Mouse (Mus musculus) neural tube, embryonic 15.5 days (tissue): ENCODE measurements around the gene Usp12. TPM values are rescaled to one million over a fixed set of nuclear protein-coding genes. Genes with fewer than 3 reads are reported as not detected.

Source experiments
- ATAC-seq: fragments of 200-750 bp; cut with Nextera tagmentation; 2 replicates; pipeline ENCODE4 v1.8.0; 2017; ENCODE audit warnings: mild to moderate bottlenecking, moderate TSS enrichment, moderate library complexity; ENCODE audit not compliant: low FRiP score
- H3K27ac ChIP-seq: fragments of 300-500 bp; sonication (generic); replicated peaks from 2 replicates; pipeline ENCODE4 v1.5.1; 2015; ENCODE audit warnings: mild to moderate bottlenecking, inconsistent platforms
- H3K27me3 ChIP-seq: fragments of 300-500 bp; sonication (generic); replicated peaks from 2 replicates; pipeline ENCODE4 v1.6.1; 2015; ENCODE audit warnings: inconsistent platforms
- H3K36me3 ChIP-seq: fragments of 300-500 bp; sonication (generic); 2 replicates; pipeline ENCODE4 v1.6.1; 2015; ENCODE audit warnings: inconsistent platforms
- H3K4me1 ChIP-seq: fragments of 300-500 bp; sonication (generic); 2 replicates; pipeline ENCODE4 v1.6.1; 2015; ENCODE audit warnings: inconsistent platforms
- H3K4me2 ChIP-seq: fragments of 300-500 bp; sonication (generic); 2 replicates; pipeline ENCODE4 v1.6.1; 2015; ENCODE audit warnings: inconsistent platforms, mild to moderate bottlenecking, moderate library complexity
- H3K4me3 ChIP-seq: fragments of 300-500 bp; sonication (generic); replicated peaks from 2 replicates; pipeline ENCODE4 v1.5.1; 2015; ENCODE audit warnings: mild to moderate bottlenecking, inconsistent platforms
- H3K9ac ChIP-seq: fragments of 300-500 bp; sonication (generic); replicated peaks from 2 replicates; pipeline ENCODE4 v1.6.1; 2015; ENCODE audit warnings: mild to moderate bottlenecking, inconsistent platforms
- H3K9me3 ChIP-seq: fragments of 300-500 bp; sonication (generic); replicated peaks from 2 replicates; pipeline ENCODE4 v1.6.1; 2016; ENCODE audit warnings: inconsistent platforms
- WGBS: fragments of 180-500 bp; shearing (Covaris S2); methylation state at CpG from one replicate; pipeline ENCODE4 v1.1.7; 2015; ENCODE audit warnings: mixed read lengths; 5-methylcytosine and 5-hydroxymethylcytosine counted together
- polyA plus RNA-seq: library from polyadenylated mRNA; unstranded; fragments of >200 nt; fragmentation: Nextera tagmentation; extraction: Ambion mirVana; gene quantifications from 2 replicates; pipeline ENCODE4 v1.2.1, GENCODE M21; 2015

Gene Usp12
- polyA plus RNA-seq, 1 experiment from 2014 or later = 14.4 TPM

DNA sequence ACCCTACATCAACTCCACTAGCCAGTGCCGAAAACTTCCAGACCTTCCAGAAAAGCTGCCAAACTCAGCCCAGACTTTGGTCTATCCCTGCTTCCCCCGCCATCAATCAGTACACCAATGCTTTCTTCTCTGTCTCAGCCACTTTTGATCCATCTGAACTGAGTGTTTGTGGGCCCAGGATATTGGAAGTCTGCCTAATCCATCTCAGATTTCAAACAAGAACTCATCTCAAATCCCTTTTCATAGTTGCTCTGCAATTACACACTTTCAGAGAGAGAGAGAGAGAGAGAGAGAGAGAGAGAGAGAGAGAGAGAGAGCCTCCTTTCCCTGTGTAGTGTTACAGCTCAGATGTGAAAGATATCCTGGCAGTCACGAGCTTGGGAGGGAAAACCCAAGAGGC, 85.4 kb downstream of the Usp12 start:
- H3K36me3 ChIP-seq = no peaks in the 10 kb centered on the region
- H3K27ac ChIP-seq = 0 out of 2 replicates have a peak overlapping the region, but pooled peaks have one; percentile 37
- no peak overlapping the region for H3K9ac ChIP-seq
- WGBS = 65% methylated on average over 3 of the region's 3 CpGs
- no peak overlapping the region for H3K4me3 ChIP-seq
- no peaks in the 10 kb centered on the region for H3K27me3 ChIP-seq
- no peak overlapping the region for H3K4me2 ChIP-seq
- H3K4me1 ChIP-seq = peaks cover 16% of the 10 kb centered on the region
- H3K9me3 ChIP-seq = no peaks in the 10 kb centered on the region
- ATAC-seq = no peak

DNA sequence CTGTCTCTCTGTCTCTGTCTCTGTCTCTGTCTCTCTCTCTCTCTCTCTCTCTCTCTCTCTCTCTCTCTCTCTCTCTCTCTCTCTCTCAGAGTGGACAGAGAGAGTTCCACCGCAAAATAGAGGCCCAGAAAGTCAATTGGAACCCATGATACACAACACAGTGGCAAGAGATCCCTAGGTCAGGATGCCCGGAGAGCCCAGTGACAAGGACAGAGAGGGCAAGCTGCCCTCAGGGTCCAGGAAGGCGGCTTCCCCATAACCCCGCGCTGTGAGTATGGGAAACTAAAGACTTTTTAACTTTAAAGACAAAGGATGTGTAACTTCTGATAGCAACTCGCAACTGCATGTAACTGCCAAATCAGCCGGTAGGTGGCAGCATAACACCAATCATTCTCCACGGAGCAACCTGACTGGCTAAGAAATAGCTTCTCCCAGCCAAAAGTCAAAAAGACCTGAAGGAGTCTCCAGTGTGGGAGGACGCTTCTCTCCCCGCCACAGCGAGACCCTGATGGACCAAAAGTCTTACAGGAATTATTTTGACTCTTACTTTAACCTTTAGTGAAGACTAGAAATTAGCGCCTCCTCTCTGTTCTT, 88.9 kb downstream of the Usp12 start:
- ATAC-seq = peak; percentile 65; the same call in 1 of the 2 replicates
- H3K36me3 ChIP-seq = no peaks in the 10 kb centered on the region
- no peaks in the 10 kb centered on the region for H3K27me3 ChIP-seq
- no peak overlapping the region for H3K4me3 ChIP-seq
- no peak overlapping the region for H3K9ac ChIP-seq
- H3K4me1 ChIP-seq = peaks cover 5% of the 10 kb centered on the region; the same call in 1 of the 2 replicates
- H3K9me3 ChIP-seq = no peaks in the 10 kb centered on the region
- H3K27ac ChIP-seq = no peak overlapping the region
- peak overlapping the region; percentile 22; the same call in 1 of the 2 replicates for H3K4me2 ChIP-seq
- 13% methylated on average over 12 of the region's 12 CpGs for WGBS

DNA sequence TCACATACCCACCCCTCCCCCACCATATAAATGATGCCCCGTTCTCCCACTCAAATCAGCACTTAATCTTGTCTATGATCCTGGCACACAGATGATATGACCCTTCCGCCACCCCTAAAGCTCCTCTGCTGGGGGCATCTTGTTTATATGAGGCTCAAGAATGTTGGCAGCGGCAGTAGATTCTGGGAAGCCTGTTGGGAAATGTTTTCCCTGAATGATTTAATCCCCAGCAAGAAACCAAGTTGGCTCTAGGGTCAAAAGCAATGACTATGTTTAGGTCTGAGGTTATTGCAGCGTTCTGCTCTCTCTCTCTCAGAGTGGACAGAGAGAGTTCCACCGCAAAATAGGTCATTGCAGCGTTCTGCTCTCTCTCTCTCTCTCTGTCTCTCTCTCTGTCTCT, 89.4 kb downstream of the Usp12 start:
- H3K36me3 ChIP-seq = no peaks in the 10 kb centered on the region
- no peaks in the 10 kb centered on the region for H3K27me3 ChIP-seq
- ATAC-seq = no peak
- H3K4me3 ChIP-seq = no peak overlapping the region
- 78% methylated on average over 6 of the region's 6 CpGs for WGBS
- H3K9ac ChIP-seq = no peak overlapping the region
- H3K4me2 ChIP-seq = no peak overlapping the region
- H3K27ac ChIP-seq = no peak overlapping the region
- peaks cover 6% of the 10 kb centered on the region; the same call in 1 of the 2 replicates for H3K4me1 ChIP-seq
- no peaks in the 10 kb centered on the region for H3K9me3 ChIP-seq

DNA sequence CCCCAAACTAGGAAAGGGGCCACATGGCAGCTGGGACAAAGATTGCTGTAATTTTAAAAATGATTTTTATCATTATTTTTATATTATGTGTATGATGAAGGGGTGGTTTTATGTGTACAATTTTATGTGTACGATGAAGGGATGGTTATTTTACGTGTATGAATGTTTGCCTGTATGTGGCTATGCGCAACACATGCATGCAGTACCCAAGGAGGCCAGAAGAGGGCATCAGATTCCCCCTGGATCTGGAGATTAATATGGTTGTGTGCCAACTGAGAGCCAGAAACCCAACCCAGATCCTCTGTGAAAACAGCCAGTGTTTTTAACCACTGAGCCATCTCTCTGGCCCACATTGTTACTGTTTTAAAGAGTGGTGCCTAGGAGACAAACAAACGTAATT, 90.6 kb downstream of the Usp12 start:
- Histone ChIP-seq H3K27ac (no peak overlapping the region), H3K27me3 (no peaks in the 10 kb centered on the region), H3K9ac (no peak overlapping the region), H3K9me3 (no peaks in the 10 kb centered on the region), H3K4me3 (no peak overlapping the region), H3K36me3 (no peaks in the 10 kb centered on the region), H3K4me1 (0 out of 2 replicates have a peak, but pooled peaks cover 3% of the 10 kb centered on the region), H3K4me2 (no peak overlapping the region)
- no peak for ATAC-seq
- 95% methylated on average over 4 of the region's 4 CpGs for WGBS

DNA sequence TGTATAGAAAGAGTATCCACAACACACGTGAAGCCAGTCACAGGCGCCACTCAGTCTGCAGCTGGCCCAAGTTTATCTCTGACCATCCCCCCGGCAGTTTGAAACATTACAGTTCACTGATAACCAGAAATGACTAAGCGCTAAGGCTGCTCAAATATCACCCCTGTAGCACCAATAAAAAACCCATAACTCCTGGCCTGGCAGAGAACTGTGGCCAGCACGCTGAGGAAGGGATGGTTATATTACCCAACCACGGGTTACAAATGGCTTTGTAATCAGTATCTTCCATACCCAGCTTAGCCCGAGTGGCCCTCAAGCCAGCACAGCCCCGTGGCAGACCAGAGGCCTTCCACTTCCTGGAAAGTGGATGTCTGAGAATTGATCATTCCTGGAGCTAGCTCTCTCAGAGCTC, 91.1 kb downstream of the Usp12 start:
- H3K4me3 ChIP-seq = no peak overlapping the region
- WGBS = 77% methylated on average over 8 of the region's 8 CpGs
- ATAC-seq = no peak
- H3K9ac ChIP-seq = no peak overlapping the region
- H3K27me3 ChIP-seq = no peaks in the 10 kb centered on the region
- H3K27ac ChIP-seq = no peak overlapping the region
- H3K4me1 ChIP-seq = 0 out of 2 replicates have a peak, but pooled peaks cover 3% of the 10 kb centered on the region
- no peak overlapping the region for H3K4me2 ChIP-seq
- no peaks in the 10 kb centered on the region for H3K36me3 ChIP-seq
- H3K9me3 ChIP-seq = no peaks in the 10 kb centered on the region

DNA sequence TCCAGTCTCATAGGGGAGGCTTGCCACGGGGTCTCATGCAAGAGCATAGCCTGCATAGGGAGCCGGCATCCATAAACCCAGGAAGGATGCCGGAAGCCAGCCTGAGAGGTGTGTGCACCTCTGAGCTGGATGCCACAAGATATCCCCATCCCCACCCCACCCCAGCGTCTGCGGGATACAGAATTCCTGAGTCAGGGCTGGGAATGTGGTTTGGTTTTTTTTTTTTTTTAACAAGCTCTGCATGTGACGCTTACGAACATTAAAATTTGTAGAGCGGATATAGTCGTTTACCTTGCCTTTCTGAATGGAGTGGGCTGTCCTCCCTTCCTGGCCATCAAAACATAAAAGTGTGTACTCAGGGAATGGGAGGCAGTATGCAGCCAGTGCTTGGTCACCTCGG, 94.7 kb downstream of the Usp12 start:
- Histone ChIP-seq H3K4me3 (no peak overlapping the region), H3K4me2 (no peak overlapping the region), H3K9me3 (no peaks in the 10 kb centered on the region), H3K36me3 (no peaks in the 10 kb centered on the region), H3K27ac (no peak overlapping the region), H3K9ac (no peak overlapping the region), H3K4me1 (0 out of 2 replicates have a peak, but pooled peaks cover 3% of the 10 kb centered on the region), H3K27me3 (no peaks in the 10 kb centered on the region)
- WGBS = 76% methylated on average over 10 of the region's 10 CpGs
- ATAC-seq = no peak

DNA sequence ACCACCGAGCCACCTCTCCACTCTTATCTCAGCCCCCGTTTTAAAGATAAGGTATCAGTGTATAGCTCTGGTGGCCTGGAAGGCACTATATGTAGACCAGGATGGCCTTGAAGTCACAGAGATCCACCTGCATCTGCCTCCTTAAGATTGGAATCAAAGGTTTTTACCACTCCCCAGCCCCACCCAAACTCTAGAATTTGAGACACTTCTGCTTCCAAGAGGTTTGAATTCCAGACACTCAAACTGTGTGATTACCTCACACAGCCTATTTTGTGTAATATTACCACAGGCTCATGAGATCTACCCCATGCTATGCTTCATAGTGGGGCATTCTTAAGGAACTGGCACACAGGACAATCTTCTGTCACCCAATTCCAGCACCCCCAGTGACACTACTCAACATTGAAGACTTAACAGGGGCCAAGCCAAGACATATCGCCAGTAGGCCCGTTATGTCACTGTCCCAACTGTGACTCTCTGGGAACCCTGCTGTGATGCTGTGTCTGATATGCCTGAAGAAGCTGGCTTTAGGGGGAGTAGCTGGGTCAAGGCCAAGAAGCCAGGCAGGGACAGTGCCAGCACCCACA, 95.3 kb downstream of the Usp12 start:
- no peaks in the 10 kb centered on the region for H3K36me3 ChIP-seq
- WGBS = 86% methylated on average over 4 of the region's 4 CpGs
- no peaks in the 10 kb centered on the region for H3K27me3 ChIP-seq
- ATAC-seq = no peak
- no peaks in the 10 kb centered on the region for H3K9me3 ChIP-seq
- H3K4me3 ChIP-seq = no peak overlapping the region
- H3K4me2 ChIP-seq = no peak overlapping the region
- H3K9ac ChIP-seq = no peak overlapping the region
- no peak overlapping the region for H3K27ac ChIP-seq
- 0 out of 2 replicates have a peak, but pooled peaks cover 3% of the 10 kb centered on the region for H3K4me1 ChIP-seq

DNA sequence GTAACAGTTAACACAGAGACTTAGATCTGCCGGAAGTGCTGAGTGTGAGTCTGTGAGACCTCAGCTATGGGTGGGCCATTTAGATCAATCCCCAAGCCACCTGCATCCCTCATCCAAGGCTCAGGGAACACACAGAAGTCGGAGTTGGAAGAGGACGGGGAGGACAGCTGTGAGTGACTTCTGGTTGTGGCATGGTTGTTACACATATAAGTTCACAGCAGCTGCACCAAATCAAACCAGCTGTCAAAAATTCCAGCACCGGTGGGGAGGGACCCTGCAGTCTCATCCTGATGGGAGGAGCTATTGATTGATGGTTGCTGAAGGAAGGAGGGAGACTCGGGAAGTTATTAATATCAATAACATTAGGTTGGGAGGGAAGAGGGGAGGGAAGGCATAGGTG, 99.3 kb downstream of the Usp12 start:
- 74% methylated on average over 5 of the region's 5 CpGs for WGBS

DNA sequence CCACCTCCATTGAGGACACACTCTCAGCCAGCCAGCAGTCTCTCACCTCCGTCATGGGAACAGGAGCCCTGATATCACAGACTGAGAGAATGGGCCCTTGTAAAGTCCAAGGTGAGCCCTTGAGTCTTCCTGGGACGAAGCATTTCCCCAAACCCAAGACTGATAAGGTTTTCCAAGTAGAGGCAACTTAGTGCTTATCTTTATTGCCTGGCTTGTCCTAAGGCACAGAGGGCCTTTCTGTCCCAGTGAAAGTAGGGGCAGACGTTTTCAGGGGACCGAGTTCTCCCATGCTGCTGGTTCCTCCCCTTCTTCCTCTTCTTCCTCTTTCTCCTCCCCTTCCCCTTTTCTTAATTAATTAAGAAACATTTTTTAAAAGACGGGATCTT, 101.8 kb downstream of the Usp12 start:
- Histone ChIP-seq H3K27ac (no peak overlapping the region), H3K4me2 (no peak overlapping the region)
- WGBS = 74% methylated on average over 5 of the region's 5 CpGs

More for the DNA sequence above, 99.3 kb downstream of the Usp12 start:
- Histone ChIP-seq H3K9ac (no peak overlapping the region), H3K4me2 (no peak overlapping the region), H3K4me1 (peaks cover 16% of the 10 kb centered on the region; the same call in 1 of the 2 replicates), H3K4me3 (no peak overlapping the region), H3K36me3 (no peaks in the 10 kb centered on the region), H3K27me3 (no peaks in the 10 kb centered on the region), H3K27ac (no peak overlapping the region), H3K9me3 (no peaks in the 10 kb centered on the region)
- no peak for ATAC-seq

DNA sequence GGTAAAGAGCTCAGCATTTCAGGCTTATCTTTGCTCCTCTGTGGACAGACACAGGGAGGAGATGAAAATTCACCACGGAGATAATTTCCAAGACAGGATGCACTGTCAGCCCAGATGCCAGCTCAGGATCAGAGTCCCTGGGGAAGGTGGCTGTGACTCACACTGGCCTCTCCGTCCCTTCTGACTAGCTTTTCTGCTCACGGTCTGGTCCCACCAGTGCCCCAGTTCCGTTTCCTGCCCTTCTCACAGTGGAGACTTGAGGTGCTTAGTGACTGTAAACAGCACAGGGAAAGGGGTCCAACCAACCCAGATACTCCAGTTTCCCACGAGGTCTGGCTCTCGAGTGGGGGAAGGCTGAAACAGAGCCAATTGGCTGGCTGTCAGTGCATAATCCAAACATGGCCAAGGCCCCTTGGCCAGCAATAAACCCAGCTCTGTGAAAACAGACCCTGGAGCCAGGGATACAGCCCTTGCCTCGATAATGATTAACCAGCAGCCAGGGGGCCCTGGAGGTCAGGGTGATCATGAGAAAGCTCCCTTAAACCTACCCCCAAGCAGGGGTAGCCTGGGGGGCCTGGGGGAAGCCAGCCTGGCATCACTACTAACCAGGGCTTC, 102.3 kb downstream of the Usp12 start:
- H3K9me3 ChIP-seq = no peaks in the 10 kb centered on the region
- H3K4me2 ChIP-seq = no peak overlapping the region
- 24% methylated on average over 7 of the region's 7 CpGs for whole genome bisulfite sequencing
- no peak overlapping the region for H3K27ac ChIP-seq
- H3K27me3 ChIP-seq = no peaks in the 10 kb centered on the region
- no peak overlapping the region for H3K4me3 ChIP-seq
- no peak for ATAC-seq
- no peak overlapping the region for H3K9ac ChIP-seq
- no peaks in the 10 kb centered on the region for H3K36me3 ChIP-seq
- peaks cover 16% of the 10 kb centered on the region; the same call in 1 of the 2 replicates for H3K4me1 ChIP-seq

More for the DNA sequence above, 101.8 kb downstream of the Usp12 start:
- ATAC-seq = no peak
- no peak overlapping the region for H3K4me3 ChIP-seq
- H3K9ac ChIP-seq = no peak overlapping the region
- H3K36me3 ChIP-seq = no peaks in the 10 kb centered on the region
- H3K9me3 ChIP-seq = no peaks in the 10 kb centered on the region
- peaks cover 16% of the 10 kb centered on the region; the same call in 1 of the 2 replicates for H3K4me1 ChIP-seq
- H3K27me3 ChIP-seq = no peaks in the 10 kb centered on the region

DNA sequence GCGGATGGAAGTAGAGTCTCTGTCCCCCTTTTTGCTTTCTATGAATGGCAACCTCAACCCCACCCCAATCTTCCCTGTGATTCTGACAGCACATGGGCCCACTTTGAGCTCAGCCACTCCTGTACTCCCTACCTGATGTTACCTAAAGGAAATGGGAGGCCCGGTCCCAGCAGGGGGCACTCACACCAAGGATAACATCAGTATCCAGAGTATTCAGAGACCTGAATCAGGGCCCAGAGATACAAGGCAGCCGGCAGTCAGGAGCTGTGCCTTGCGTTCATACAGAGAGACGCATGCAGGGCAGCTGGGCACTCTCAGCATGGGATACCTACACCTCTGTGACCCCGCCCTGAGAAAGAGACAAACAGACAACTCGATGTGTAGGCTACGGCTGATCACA, 103.1 kb downstream of the Usp12 start:
- Histone ChIP-seq H3K27me3 (no peaks in the 10 kb centered on the region), H3K27ac (no peak overlapping the region), H3K4me1 (peaks cover 16% of the 10 kb centered on the region; the same call in 1 of the 2 replicates), H3K9me3 (no peaks in the 10 kb centered on the region), H3K4me2 (no peak overlapping the region), H3K9ac (no peak overlapping the region), H3K4me3 (no peak overlapping the region), H3K36me3 (no peaks in the 10 kb centered on the region)
- no peak for ATAC-seq
- 70% methylated on average over 8 of the region's 8 CpGs for WGBS
